Mouse (Mus musculus) embryonic facial prominence, embryonic 13.5 days (tissue): ENCODE measurements around the gene Tmem202. TPM values are rescaled to one million over a fixed set of nuclear protein-coding genes. Genes with fewer than 3 reads are reported as not detected.
A peak's percentile ranks its signal among the peaks of the same experiment; 100 is the strongest.

ENCODE experiments used
- ATAC-seq: fragments of 200-750 bp; cut with Nextera tagmentation; 2 replicates; pipeline ENCODE4 v1.8.0; 2017; ENCODE audit warnings: low read depth; ENCODE audit not compliant: insufficient number of reproducible peaks, insufficient read depth, low FRiP score, low TSS enrichment
- H3K27ac ChIP-seq: fragments of 300-500 bp; sonication (generic); 2 replicates; pipeline ENCODE4 v1.5.1; 2015; ENCODE audit warnings: moderate library complexity, mild to moderate bottlenecking, inconsistent platforms
- H3K27me3 ChIP-seq: fragments of 300-500 bp; sonication (generic); 2 replicates; pipeline ENCODE4 v1.6.1; 2015; ENCODE audit warnings: mild to moderate bottlenecking, inconsistent platforms
- H3K36me3 ChIP-seq: fragments of 300-500 bp; sonication (generic); 2 replicates; pipeline ENCODE4 v1.6.1; 2015; ENCODE audit warnings: mild to moderate bottlenecking, inconsistent platforms
- H3K4me1 ChIP-seq: fragments of 300-500 bp; sonication (generic); 2 replicates; pipeline ENCODE4 v1.6.1; 2015; ENCODE audit warnings: inconsistent platforms
- H3K4me2 ChIP-seq: fragments of 300-500 bp; sonication (generic); 2 replicates; pipeline ENCODE4 v1.6.1; 2015; ENCODE audit warnings: moderate library complexity, mild to moderate bottlenecking, inconsistent platforms
- H3K4me3 ChIP-seq: fragments of 300-500 bp; sonication (generic); 2 replicates; pipeline ENCODE4 v1.5.1; 2015; ENCODE audit warnings: mild to moderate bottlenecking, inconsistent platforms
- H3K9ac ChIP-seq: fragments of 300-500 bp; sonication (generic); 2 replicates; pipeline ENCODE4 v1.6.1; 2015; ENCODE audit warnings: mild to moderate bottlenecking, inconsistent platforms
- H3K9me3 ChIP-seq: fragments of 300-500 bp; sonication (generic); 2 replicates; pipeline ENCODE4 v1.6.1; 2016; ENCODE audit warnings: inconsistent platforms
- WGBS: fragments of 180-500 bp; shearing (Covaris S2); methylation state at CpG from one replicate; pipeline ENCODE4 v1.1.7; 2015; ENCODE audit warnings: mixed read lengths; 5-methylcytosine and 5-hydroxymethylcytosine counted together
- polyA plus RNA-seq: library from polyadenylated mRNA; unstranded; fragments of >200 nt; fragmentation: Nextera tagmentation; extraction: Ambion mirVana; gene quantifications from 2 replicates; pipeline ENCODE4 v1.2.1, GENCODE M21; 2015

The Tmem202 gene
- polyA plus RNA-seq, 1 experiment from 2014 or later: not detected

DNA sequence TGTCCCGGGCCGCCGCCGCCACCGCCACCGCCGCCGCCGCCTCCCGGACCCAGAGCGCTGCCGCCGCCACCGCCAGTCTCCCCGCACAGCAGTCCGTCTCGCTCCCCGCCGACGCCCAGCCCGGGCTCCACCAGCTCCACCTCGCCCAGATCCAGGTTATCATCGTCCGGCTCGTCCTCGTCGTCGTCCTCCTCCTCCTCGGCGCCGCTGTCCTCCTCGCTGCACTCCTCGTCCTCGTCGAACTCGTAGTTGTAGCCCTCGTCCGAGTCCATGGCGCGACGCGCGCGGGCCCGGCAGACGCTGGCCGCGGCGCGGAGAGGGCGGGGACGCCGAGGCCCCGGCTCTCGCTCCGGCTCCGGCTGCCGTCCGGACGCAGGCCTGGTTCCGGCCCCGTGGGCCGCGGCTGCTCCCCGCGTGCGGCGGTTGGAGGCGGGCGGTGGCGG is 53.5 kb downstream of the Tmem202 start:
- no peaks in the 10 kb centered on the region for H3K36me3 ChIP-seq
- H3K9me3 ChIP-seq: no peaks in the 10 kb centered on the region
- WGBS: under 1% methylated on average over 64 of the region's 71 CpGs
- peaks cover 9% of the 10 kb centered on the region for H3K4me1 ChIP-seq
- peak; percentile 67 for ATAC-seq
- H3K4me2 ChIP-seq: peak overlapping the region; percentile 88
- peak overlapping the region; percentile 99 for H3K27ac ChIP-seq
- peak overlapping the region; percentile 100 for H3K9ac ChIP-seq
- peak overlapping the region; percentile 99 for H3K4me3 ChIP-seq
- no peaks in the 10 kb centered on the region for H3K27me3 ChIP-seq

DNA sequence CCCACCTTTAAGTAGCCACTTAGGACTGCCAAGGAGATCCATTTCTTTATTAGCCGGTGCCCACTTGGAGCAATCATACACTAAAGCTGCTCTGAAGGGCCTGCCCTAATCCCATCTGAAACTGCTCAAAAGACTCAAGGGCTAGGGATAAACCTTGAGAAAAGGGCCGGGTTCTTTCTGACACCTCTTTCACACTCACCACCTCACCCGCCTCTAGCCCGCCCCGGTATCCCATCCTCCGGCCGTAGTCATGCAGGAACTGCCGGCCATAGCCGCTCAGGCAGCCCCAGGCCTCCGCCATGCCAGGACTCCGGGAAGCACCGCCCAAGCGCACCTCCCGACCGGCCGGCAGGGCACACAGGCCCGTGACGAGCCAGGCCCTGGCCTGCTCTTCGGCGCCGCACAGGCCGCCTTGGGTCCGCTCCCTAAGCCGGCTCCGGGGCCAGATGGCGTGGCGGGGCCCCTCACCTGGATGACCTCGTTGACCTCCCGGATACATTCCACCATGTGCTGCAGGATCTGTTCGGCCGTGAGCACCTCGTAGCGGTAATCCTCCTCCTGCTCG is 54.1 kb downstream of the Tmem202 start:
- Histone ChIP-seq H3K4me2 (peak overlapping the region; percentile 88), H3K9ac (peak overlapping the region; percentile 100), H3K4me1 (peaks cover 9% of the 10 kb centered on the region), H3K27ac (peak overlapping the region; percentile 99), H3K9me3 (no peaks in the 10 kb centered on the region), H3K36me3 (no peaks in the 10 kb centered on the region), H3K27me3 (no peaks in the 10 kb centered on the region), H3K4me3 (peak overlapping the region; percentile 99)
- WGBS: under 1% methylated on average over 33 of the region's 34 CpGs
- peak; percentile 45 for ATAC-seq

DNA sequence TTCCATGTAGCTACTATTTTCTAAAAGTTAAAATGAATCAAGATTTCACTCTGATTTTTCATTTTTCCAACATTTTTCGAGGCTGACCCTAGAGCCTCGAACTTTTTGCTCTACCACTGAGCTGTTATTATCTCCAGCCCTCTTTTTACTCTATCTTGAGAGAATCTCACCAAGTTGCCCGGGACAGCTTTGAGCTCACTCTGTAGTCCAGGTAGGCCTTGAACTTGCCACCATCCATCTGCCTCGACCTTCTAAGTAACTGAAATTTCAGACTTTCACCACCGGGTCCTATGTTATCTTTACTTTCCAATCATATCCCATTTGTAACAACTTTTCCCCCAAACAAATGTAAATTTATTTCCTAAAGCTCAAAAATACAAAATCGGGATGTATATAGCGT is 54.9 kb downstream of the Tmem202 start:
- ATAC-seq: no peak
- H3K27me3 ChIP-seq: no peaks in the 10 kb centered on the region
- no peaks in the 10 kb centered on the region for H3K36me3 ChIP-seq
- no peak overlapping the region for H3K27ac ChIP-seq
- H3K9ac ChIP-seq: peak overlapping the region; percentile 100
- peaks cover 10% of the 10 kb centered on the region for H3K4me1 ChIP-seq
- H3K9me3 ChIP-seq: no peaks in the 10 kb centered on the region
- WGBS: 12% methylated on average over 7 of the region's 7 CpGs
- H3K4me2 ChIP-seq: peak overlapping the region; percentile 88
- H3K4me3 ChIP-seq: peak overlapping the region; percentile 99

DNA sequence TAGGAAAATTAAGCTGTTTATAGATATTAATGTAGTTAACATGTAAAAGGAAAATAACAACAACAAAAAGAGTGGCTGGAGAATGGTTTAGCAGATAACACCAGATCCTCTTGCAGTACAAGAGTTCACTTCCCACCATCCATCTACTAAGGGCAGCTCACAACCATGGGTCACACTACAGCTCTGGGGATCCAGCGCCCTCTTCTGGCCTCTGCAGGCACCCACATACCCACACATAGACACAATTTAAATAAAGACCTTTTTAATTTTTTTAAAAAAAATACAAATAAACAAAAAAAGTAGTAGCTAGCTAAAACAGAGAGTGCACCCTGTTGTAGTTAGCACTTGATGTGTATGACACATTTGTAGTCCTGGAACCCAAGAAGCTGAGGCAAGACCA is 57.2 kb downstream of the Tmem202 start:
- peaks cover 17% of the 10 kb centered on the region for H3K4me1 ChIP-seq
- no peaks in the 10 kb centered on the region for H3K27me3 ChIP-seq
- no peak overlapping the region for H3K4me3 ChIP-seq
- H3K27ac ChIP-seq: no peak overlapping the region
- H3K4me2 ChIP-seq: no peak overlapping the region
- H3K9ac ChIP-seq: no peak overlapping the region
- no peak for ATAC-seq
- no peaks in the 10 kb centered on the region for H3K9me3 ChIP-seq
- 44% methylated on average over 1 of the region's 1 CpGs for WGBS
- H3K36me3 ChIP-seq: no peaks in the 10 kb centered on the region

DNA sequence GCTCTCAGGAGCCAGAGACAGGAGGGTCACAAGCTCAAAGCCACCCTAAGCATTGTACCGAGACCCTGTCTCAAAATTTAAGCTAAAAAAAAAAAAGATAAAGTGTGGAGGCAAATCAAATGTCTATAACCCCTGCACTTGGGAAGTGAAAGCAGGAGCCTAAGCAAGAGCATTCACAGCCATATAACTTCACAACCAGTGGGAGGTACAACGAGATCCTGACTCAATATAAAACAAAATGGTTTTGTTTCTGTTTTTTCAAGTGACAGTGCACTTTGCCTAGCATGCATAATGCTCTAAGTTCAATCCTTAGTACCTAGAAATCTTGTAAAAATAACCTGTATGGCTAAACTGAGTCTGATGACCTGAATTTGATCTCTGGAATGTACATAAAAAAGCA is 63.0 kb downstream of the Tmem202 start:
- Histone ChIP-seq H3K4me1 (peaks cover 8% of the 10 kb centered on the region), H3K4me3 (no peak overlapping the region), H3K4me2 (no peak overlapping the region), H3K36me3 (peaks cover 22% of the 10 kb centered on the region), H3K27ac (no peak overlapping the region), H3K9me3 (no peaks in the 10 kb centered on the region), H3K27me3 (no peaks in the 10 kb centered on the region), H3K9ac (no peak overlapping the region)
- no peak for ATAC-seq
- 93% methylated on average over 2 of the region's 2 CpGs for WGBS

DNA sequence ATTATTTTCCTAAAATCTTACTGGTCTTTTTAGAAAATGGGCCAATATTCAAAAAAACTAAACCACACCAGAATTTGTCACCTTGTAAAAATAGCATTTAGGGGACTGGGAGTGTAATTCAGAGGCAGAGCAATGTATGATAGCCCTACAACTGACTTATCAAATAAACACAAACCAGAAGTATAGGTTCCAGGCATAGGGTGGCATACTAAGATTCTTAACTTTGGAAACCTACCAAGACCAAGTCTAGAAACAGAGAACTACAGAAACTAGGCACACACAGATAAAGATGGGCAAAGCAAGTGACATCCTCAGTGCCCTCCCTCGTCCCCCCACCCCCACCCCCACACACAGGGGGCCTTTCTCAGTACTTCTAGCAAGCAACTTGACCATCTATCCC is 64.8 kb downstream of the Tmem202 start:
- whole genome bisulfite sequencing: 89% methylated on average over 1 of the region's 1 CpGs
- peaks cover 22% of the 10 kb centered on the region for H3K36me3 ChIP-seq
- no peaks in the 10 kb centered on the region for H3K9me3 ChIP-seq
- no peak overlapping the region for H3K9ac ChIP-seq
- peaks cover 7% of the 10 kb centered on the region for H3K4me1 ChIP-seq
- H3K4me2 ChIP-seq: no peak overlapping the region
- H3K27ac ChIP-seq: no peak overlapping the region
- H3K4me3 ChIP-seq: no peak overlapping the region
- no peak for ATAC-seq
- H3K27me3 ChIP-seq: no peaks in the 10 kb centered on the region

DNA sequence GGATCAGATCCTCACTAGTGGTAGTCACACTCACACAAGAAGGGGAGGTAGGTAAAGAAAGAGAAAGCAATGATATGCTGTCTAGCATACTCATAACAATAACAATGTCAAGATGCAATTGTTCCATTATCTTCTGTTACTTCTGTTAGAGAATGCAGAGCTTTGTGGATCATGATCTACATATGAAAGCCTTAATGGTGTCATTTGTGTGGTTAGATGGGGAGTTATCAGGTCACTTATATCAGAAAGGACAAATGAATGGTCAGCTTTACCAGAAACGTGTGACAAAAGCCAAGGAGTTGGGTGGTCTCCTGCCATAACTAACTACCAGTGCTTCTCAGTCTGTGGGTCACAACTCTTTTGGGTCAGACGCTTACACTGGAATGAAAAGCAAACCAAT is 66.5 kb downstream of the Tmem202 start:
- no peaks in the 10 kb centered on the region for H3K27me3 ChIP-seq
- H3K4me1 ChIP-seq: 0 out of 2 replicates have a peak, but pooled peaks cover 5% of the 10 kb centered on the region
- H3K27ac ChIP-seq: no peak overlapping the region
- no peak overlapping the region for H3K4me3 ChIP-seq
- H3K36me3 ChIP-seq: peaks cover 22% of the 10 kb centered on the region
- 88% methylated on average over 2 of the region's 2 CpGs for WGBS
- H3K9me3 ChIP-seq: no peaks in the 10 kb centered on the region
- no peak overlapping the region for H3K4me2 ChIP-seq
- ATAC-seq: no peak
- H3K9ac ChIP-seq: no peak overlapping the region

DNA sequence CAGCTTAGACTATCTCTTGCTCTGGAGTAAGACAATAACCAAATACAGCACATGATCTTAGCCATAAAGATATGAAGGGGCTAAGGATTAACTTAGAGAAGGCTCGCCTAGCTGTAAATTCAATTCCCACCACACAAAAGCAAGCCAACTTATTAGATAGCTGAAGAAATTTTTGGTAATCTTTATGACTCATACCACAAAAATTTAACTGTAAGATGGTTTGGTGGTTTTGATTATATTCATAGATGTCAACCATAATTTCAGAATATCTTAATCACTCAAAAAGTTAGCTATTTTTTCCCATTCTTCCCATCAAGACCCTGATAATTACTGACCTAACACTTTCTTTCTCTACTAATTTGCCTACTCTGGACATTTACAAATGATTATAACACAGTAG is 70.2 kb downstream of the Tmem202 start:
- Histone ChIP-seq H3K4me2 (no peak overlapping the region), H3K27me3 (no peaks in the 10 kb centered on the region), H3K36me3 (peaks cover 14% of the 10 kb centered on the region), H3K27ac (no peak overlapping the region), H3K4me1 (no peaks in the 10 kb centered on the region), H3K9ac (no peak overlapping the region), H3K4me3 (no peak overlapping the region), H3K9me3 (no peaks in the 10 kb centered on the region)
- 70% methylated on average over 1 of the region's 1 CpGs for WGBS
- no peak for ATAC-seq

Other genes starting within 250 kb of the Tmem202 start
- gene Adpgk, start 248.3 kb downstream of the Tmem202 start, polyA plus RNA-seq: 35.6 and 39.2 TPM in 2 replicates
- 17.3 and 24.5 TPM in 2 replicates for gene Bbs4, start 186.3 kb downstream of the Tmem202 start, polyA plus RNA-seq
- 21.7 and 22.8 TPM in 2 replicates for gene Arih1, start 53.2 kb downstream of the Tmem202 start, polyA plus RNA-seq
- gene Hexa, start 307 bp downstream of the Tmem202 start, polyA plus RNA-seq: 65.4 and 75.2 TPM in 2 replicates
- gene Celf6, start 38.1 kb upstream of the Tmem202 start, polyA plus RNA-seq: 0.44 and 1.0 TPM in 2 replicates
- 36.3 and 42.5 TPM in 2 replicates for gene Parp6, start 77.4 kb upstream of the Tmem202 start, polyA plus RNA-seq
- gene Pkm, start 116.5 kb upstream of the Tmem202 start, polyA plus RNA-seq: 1,264 and 1,360 TPM in 2 replicates
- 1.6 and 2.0 TPM in 2 replicates for gene Gramd2, start 140.3 kb upstream of the Tmem202 start, polyA plus RNA-seq
- gene Senp8, start 210.9 kb upstream of the Tmem202 start, polyA plus RNA-seq: 11.4 TPM in 2 replicates
- 16.9 and 19.3 TPM in 2 replicates for gene Myo9a, start 211.0 kb upstream of the Tmem202 start, polyA plus RNA-seq